Mouse (Mus musculus) forebrain, embryonic 14.5 days (tissue): ENCODE measurements at regions not wholly inside any gene's neighbourhood (a gene's known extent, or its start where the extent isn't known, plus 50 kb on each side); places are given as distances from the start of the nearest gene placed in this dataset.

Source experiments
- ATAC-seq: fragments of 200-750 bp; cut with Nextera tagmentation; 2 replicates; pipeline ENCODE4 v1.8.0; 2017; ENCODE audit warnings: mild to moderate bottlenecking, moderate library complexity
- DNase-seq: peaks from one replicate; pipeline ENCODE4 v3.0.0-alpha.2; 2015; ENCODE audit warnings: low spot score
- H3K27ac ChIP-seq: fragments of 300-500 bp; sonication (generic); 2 replicates; pipeline ENCODE4 v1.5.1; 2014; ENCODE audit warnings: low read depth, mild to moderate bottlenecking, control low read depth, low read length, moderate library complexity
- H3K27me3 ChIP-seq: fragments of 300-500 bp; sonication (generic); replicated peaks from 2 replicates; pipeline ENCODE4 v1.6.1; 2014; ENCODE audit warnings: low read length, control low read depth, mixed read lengths; ENCODE audit not compliant: control insufficient read depth, insufficient read depth
- H3K36me3 ChIP-seq: fragments of 300-500 bp; sonication (generic); 2 replicates; pipeline ENCODE4 v1.6.1; 2014; ENCODE audit warnings: low read length, control low read depth; ENCODE audit not compliant: control insufficient read depth, insufficient read depth
- H3K4me1 ChIP-seq: fragments of 300-500 bp; sonication (generic); 2 replicates; pipeline ENCODE4 v1.6.1; 2014; ENCODE audit warnings: antibody characterized with exemption, low read length, control low read depth; ENCODE audit not compliant: control insufficient read depth, insufficient read depth
- H3K4me2 ChIP-seq: fragments of 300-500 bp; sonication (generic); 2 replicates; pipeline ENCODE4 v1.6.1; 2014; ENCODE audit warnings: mild to moderate bottlenecking, control low read depth, low read length
- H3K4me3 ChIP-seq: fragments of 300-500 bp; sonication (generic); 2 replicates; pipeline ENCODE4 v1.5.1; 2014; ENCODE audit warnings: low read depth, low read length, control low read depth
- H3K9ac ChIP-seq: fragments of 300-500 bp; sonication (generic); 2 replicates; pipeline ENCODE4 v1.6.1; 2014; ENCODE audit warnings: mild to moderate bottlenecking, low read length, control low read depth, moderate library complexity
- H3K9me3 ChIP-seq: fragments of 300-500 bp; sonication (generic); replicated peaks from 2 replicates; pipeline ENCODE4 v1.6.1; 2016; ENCODE audit warnings: low read length, control low read depth, mixed read lengths; ENCODE audit not compliant: control insufficient read depth
- WGBS: fragments of 180-500 bp; shearing (Covaris S2); extraction: QIAGEN DNeasy Blood & Tissue Kit; methylation state at CpG from one replicate; pipeline ENCODE4 v1.1.7; 2014; 5-methylcytosine and 5-hydroxymethylcytosine counted together

GRCm38 (mm10) chr1:35986666-35987065, 81.5 kb upstream of the Hs6st1 start:
- Histone ChIP-seq H3K4me3 (no peak overlapping the region), H3K4me2 (no peak overlapping the region), H3K27me3 (no peaks in the 10 kb centered on the region), H3K4me1 (no peaks in the 10 kb centered on the region), H3K9ac (no peak overlapping the region), H3K36me3 (no peaks in the 10 kb centered on the region), H3K27ac (no peak overlapping the region), H3K9me3 (0 out of 2 replicates have a peak, but pooled peaks cover 3% of the 10 kb centered on the region)
- ATAC-seq (no peak), DNase-seq (no peak)
- 91% methylated on average over 8 of the region's 8 CpGs for WGBS

DNA sequence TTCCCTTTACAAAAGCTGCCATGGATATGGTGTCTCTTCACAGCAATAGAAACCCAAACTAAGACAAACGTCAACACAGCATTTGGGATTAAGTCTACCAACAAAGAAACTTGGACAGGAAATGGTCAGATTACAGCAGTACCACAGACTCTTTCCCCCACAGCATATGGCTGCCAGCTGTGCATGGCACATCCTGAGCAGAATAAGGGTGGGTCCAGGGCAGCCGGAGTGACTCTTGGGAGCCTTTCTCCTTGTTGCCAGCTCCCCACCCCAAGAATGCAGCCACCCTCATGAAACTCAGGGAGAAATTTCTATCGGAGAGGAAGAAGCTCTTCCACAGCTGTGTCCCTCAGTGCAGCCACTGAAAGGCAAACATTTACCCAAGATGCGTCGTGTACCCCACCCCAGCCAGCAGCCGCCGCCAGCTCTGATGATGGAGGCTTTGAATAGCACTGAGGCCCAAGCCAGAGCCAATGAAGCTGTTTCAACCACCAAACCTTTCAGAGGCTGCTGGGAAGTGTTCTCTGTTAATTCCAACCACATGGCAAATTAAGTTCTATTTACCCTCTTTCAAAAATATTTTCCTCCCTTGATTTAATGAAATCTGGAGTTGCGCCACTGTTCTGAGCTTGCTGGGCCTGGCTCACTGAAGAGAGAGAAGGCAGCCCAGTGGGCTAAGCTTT, 75.8 kb upstream of the Hs6st1 start:
- DNase-seq (no peak), ATAC-seq (no peak)
- no peak overlapping the region for H3K4me3 ChIP-seq
- no peak overlapping the region for H3K27ac ChIP-seq
- 90% methylated on average over 8 of the region's 8 CpGs for WGBS
- H3K4me2 ChIP-seq, result no peak overlapping the region
- 0 out of 2 replicates have a peak, but pooled peaks cover 3% of the 10 kb centered on the region for H3K9me3 ChIP-seq
- H3K27me3 ChIP-seq, result no peaks in the 10 kb centered on the region
- H3K36me3 ChIP-seq, result no peaks in the 10 kb centered on the region
- 0 out of 2 replicates have a peak, but pooled peaks cover 2% of the 10 kb centered on the region for H3K4me1 ChIP-seq
- H3K9ac ChIP-seq, result no peak overlapping the region

GRCm38 (mm10) chr1:35992937-35993336, 75.3 kb upstream of the Hs6st1 start:
- 71% methylated on average over 3 of the region's 3 CpGs for WGBS
- DNase-seq, result no peak
- no peak for ATAC-seq

DNA sequence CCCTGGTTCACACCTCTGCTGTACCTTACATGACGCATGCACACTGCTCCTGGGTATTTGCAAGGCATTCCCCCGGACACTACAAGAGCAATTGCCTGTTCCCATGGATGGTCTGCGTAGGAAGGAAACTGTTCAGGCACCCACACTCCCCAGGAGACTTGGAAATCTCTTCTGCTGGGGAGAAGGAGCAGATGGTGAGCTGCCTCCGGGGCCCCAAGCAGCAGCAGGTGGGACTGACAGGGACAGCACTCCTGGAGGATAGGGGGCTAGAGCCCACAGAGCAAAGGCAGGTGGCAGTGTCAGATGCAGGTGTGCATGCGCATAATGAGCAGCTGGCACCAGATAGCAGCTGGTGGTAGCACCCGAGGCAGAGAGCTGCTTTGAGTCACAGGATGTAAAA, 72.5 kb upstream of the Hs6st1 start:
- H3K27me3 ChIP-seq, result no peaks in the 10 kb centered on the region
- 66% methylated on average over 6 of the region's 6 CpGs for WGBS
- H3K4me2 ChIP-seq, result no peak overlapping the region
- 0 out of 2 replicates have a peak, but pooled peaks cover 2% of the 10 kb centered on the region for H3K4me1 ChIP-seq
- H3K9me3 ChIP-seq, result no peaks in the 10 kb centered on the region
- no peak overlapping the region for H3K4me3 ChIP-seq
- no peaks in the 10 kb centered on the region for H3K36me3 ChIP-seq
- H3K27ac ChIP-seq, result no peak overlapping the region
- ATAC-seq (0 out of 2 replicates have a peak, but pooled peaks have one; percentile 12), DNase-seq (no peak)
- H3K9ac ChIP-seq, result no peak overlapping the region

More at GRCm38 (mm10) chr1:35992937-35993336, 75.3 kb upstream of the Hs6st1 start:
- no peak overlapping the region for H3K4me2 ChIP-seq
- no peaks in the 10 kb centered on the region for H3K27me3 ChIP-seq
- H3K9ac ChIP-seq, result no peak overlapping the region
- H3K4me3 ChIP-seq, result no peak overlapping the region
- H3K36me3 ChIP-seq, result no peaks in the 10 kb centered on the region
- no peak overlapping the region for H3K27ac ChIP-seq
- H3K9me3 ChIP-seq, result 0 out of 2 replicates have a peak, but pooled peaks cover 3% of the 10 kb centered on the region
- H3K4me1 ChIP-seq, result 0 out of 2 replicates have a peak, but pooled peaks cover 2% of the 10 kb centered on the region

GRCm38 (mm10) chr1:36001319-36001718, 66.9 kb upstream of the Hs6st1 start:
- no peak for DNase-seq
- Histone ChIP-seq H3K9ac (no peak overlapping the region), H3K4me3 (no peak overlapping the region), H3K36me3 (no peaks in the 10 kb centered on the region), H3K9me3 (no peaks in the 10 kb centered on the region), H3K4me1 (peaks cover 9% of the 10 kb centered on the region; the same call in 1 of the 2 replicates), H3K27me3 (no peaks in the 10 kb centered on the region), H3K4me2 (no peak overlapping the region), H3K27ac (no peak overlapping the region)
- WGBS, result 97% methylated on average over 5 of the region's 5 CpGs
- no peak for ATAC-seq

GRCm38 (mm10) chr1:36001821-36002220, 66.4 kb upstream of the Hs6st1 start:
- Histone ChIP-seq H3K27ac (no peak overlapping the region), H3K9me3 (no peaks in the 10 kb centered on the region), H3K4me1 (peaks cover 9% of the 10 kb centered on the region; the same call in 1 of the 2 replicates), H3K9ac (no peak overlapping the region), H3K4me3 (no peak overlapping the region), H3K36me3 (no peaks in the 10 kb centered on the region), H3K27me3 (no peaks in the 10 kb centered on the region), H3K4me2 (no peak overlapping the region)
- 83% methylated on average over 1 of the region's 1 CpGs for WGBS
- DNase-seq, result no peak
- no peak for ATAC-seq

- Histone ChIP-seq H3K4me2 (0 out of 2 replicates have a peak overlapping the region, but pooled peaks have one; percentile 9), H3K27me3 (no peaks in the 10 kb centered on the region), H3K27ac (no peak overlapping the region), H3K9me3 (no peaks in the 10 kb centered on the region), H3K4me3 (no peak overlapping the region), H3K4me1 (peaks cover 9% of the 10 kb centered on the region; the same call in 1 of the 2 replicates), H3K9ac (no peak overlapping the region), H3K36me3 (no peaks in the 10 kb centered on the region)
- 6% methylated on average over 9 of the region's 9 CpGs for WGBS
- DNase-seq (peak; percentile 46), ATAC-seq (peak; percentile 66)
These were observed 64.6 kb upstream of the Hs6st1 start for GRCm38 (mm10) chr1:36003592-36003991.

GRCm38 (mm10) chr1:36008598-36008997, 59.6 kb upstream of the Hs6st1 start:
- no peak overlapping the region for H3K27ac ChIP-seq
- 91% methylated on average over 6 of the region's 6 CpGs for WGBS
- no peak overlapping the region for H3K9ac ChIP-seq
- no peak overlapping the region for H3K4me3 ChIP-seq
- no peak overlapping the region for H3K4me2 ChIP-seq
- H3K9me3 ChIP-seq, result no peaks in the 10 kb centered on the region
- no peak for DNase-seq
- H3K36me3 ChIP-seq, result no peaks in the 10 kb centered on the region
- peaks cover 5% of the 10 kb centered on the region; the same call in 1 of the 2 replicates for H3K4me1 ChIP-seq
- ATAC-seq, result no peak
- no peaks in the 10 kb centered on the region for H3K27me3 ChIP-seq

GRCm38 (mm10) chr1:36009010-36009619, 59.1 kb upstream of the Hs6st1 start:
- H3K4me2 ChIP-seq, result no peak overlapping the region
- H3K4me1 ChIP-seq, result no peaks in the 10 kb centered on the region
- no peak for ATAC-seq
- H3K4me3 ChIP-seq, result no peak overlapping the region
- WGBS, result 23% methylated on average over 6 of the region's 6 CpGs
- no peaks in the 10 kb centered on the region for H3K36me3 ChIP-seq
- H3K27me3 ChIP-seq, result no peaks in the 10 kb centered on the region
- H3K9ac ChIP-seq, result no peak overlapping the region
- H3K9me3 ChIP-seq, result no peaks in the 10 kb centered on the region
- no peak overlapping the region for H3K27ac ChIP-seq
- DNase-seq, result peak; percentile 76
